In the genomic region with DNA sequence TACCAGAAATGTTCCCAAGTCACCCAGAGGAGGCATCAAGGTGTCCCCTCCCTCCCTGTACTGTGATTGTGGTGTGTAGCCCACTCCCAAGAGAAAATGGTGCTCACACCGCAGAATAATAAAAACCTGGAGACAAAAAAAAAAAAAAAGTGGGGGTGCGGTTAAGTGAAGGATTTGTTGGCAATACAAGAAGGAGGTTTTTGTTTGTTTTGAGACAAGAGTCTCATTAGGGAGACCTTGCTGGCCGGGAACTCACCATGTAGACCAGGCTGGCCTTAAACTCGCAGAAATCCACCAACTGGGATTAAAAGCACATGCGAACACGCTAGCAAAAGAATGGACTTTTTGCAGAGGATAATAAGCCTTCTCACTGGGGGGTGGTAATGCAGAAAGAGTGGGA, we compare ENCODE assay signal across 9 mouse cellular contexts. TPM values are rescaled to one million over a fixed set of nuclear protein-coding genes. Genes with fewer than 3 reads are reported as not detected.
DNase-seq lines count a peak whose midpoint lies in the region; ATAC-seq and TF ChIP-seq lines count a peak whose summit lies in the region.
"Had no signal": no experiment of that assay in that cellular context is flagged by ENCODE, and none has a peak within 500 bp of the region (broad histone marks: within the 10 kb centered on the region; RNA-seq: fewer than 3 reads in every experiment).

Gene B3gnt7 (plus strand): TSS at position 301 of the 400 bp plus-strand sequence.

- no peak for TF ChIP-seq POLR2A in CH12.LX (IDR thresholded peaks at IDR 0.05; ENCODE audit: low read depth, low read length)

- dilution Hi-C loops in CH12.LX (cut with MboI; ENCODE audit: extremely low pct_ligation_motif_present, extremely low pct_unique_long_range_greater_than_20kb, low sequenced_read_pairs), result no loop called here

- H3K79me2 ChIP-seq in CH12.LX (replicated peaks; ENCODE audit: control insufficient read depth, extremely low read depth, insufficient read depth, poor library complexity, severe bottlenecking), result no peaks in the 10 kb centered on the region

- peaks cover 11% of the 10 kb centered on the region; the same call in 1 of the 2 replicates for H3K4me1 ChIP-seq in heart, embryonic 12.5 days (replicated peaks)
- peaks cover 16 to 20% of the 10 kb centered on the region in 2 experiments for H3K4me1 ChIP-seq in CH12.LX (ENCODE audit: control insufficient read depth in 1 of 2, insufficient read depth in 2 of 2)
- H3K4me1 ChIP-seq in forebrain, embryonic 14.5 days (ENCODE audit: control insufficient read depth, insufficient read depth, low read length), result no peaks in the 10 kb centered on the region
- peaks cover 55% of the 10 kb centered on the region for H3K4me1 ChIP-seq in liver, embryonic 13.5 days (replicated peaks)

- peak within 1 kb of the TSS; percentile 55 for H3K9ac ChIP-seq in heart, embryonic 12.5 days
- no peak within 1 kb of the TSS for H3K9ac ChIP-seq in CH12.LX (ENCODE audit: insufficient read depth, low read depth)
- peak within 1 kb of the TSS; percentile 71 for H3K9ac ChIP-seq in forebrain, embryonic 14.5 days (ENCODE audit: low read length)
- H3K9ac ChIP-seq in liver, embryonic 13.5 days, result peak within 1 kb of the TSS; percentile 69

- no peak for DNase-seq in heart, adult 11 months
- no peak for DNase-seq in CH12.LX (ENCODE audit: extremely low read depth)
- no peak for DNase-seq in forebrain, embryonic 14.5 days (ENCODE audit: low spot score)
- no peak for DNase-seq in liver, embryonic 13.5 days
- DNase-seq in ovary, adult 18-20 months (ENCODE audit: low spot score), result no peak
- DNase-seq in B cell, adult 2 months, result no peak
- no peak for DNase-seq in urinary bladder, adult 18-20 months (ENCODE audit: low spot score in 2 of 2)
- DNase-seq: cerebellum, adult 8-10 months had no signal

- H3K9me3 ChIP-seq in heart, embryonic 12.5 days (replicated peaks), result no peaks in the 10 kb centered on the region
- no peaks in the 10 kb centered on the region for H3K9me3 ChIP-seq in CH12.LX (replicated peaks; ENCODE audit: low read length)
- H3K9me3 ChIP-seq in forebrain, embryonic 14.5 days (replicated peaks; ENCODE audit: control insufficient read depth, low read length), result no peaks in the 10 kb centered on the region
- no peaks in the 10 kb centered on the region for H3K9me3 ChIP-seq in liver, embryonic 13.5 days (replicated peaks)

- no peak for ATAC-seq in heart, embryonic 12.5 days (ENCODE audit: insufficient number of reproducible peaks, low FRiP score)
- ATAC-seq in forebrain, embryonic 14.5 days, result no peak
- no peak for ATAC-seq in liver, embryonic 13.5 days (ENCODE audit: low read depth)

- H3K27ac ChIP-seq in heart, embryonic 12.5 days (ENCODE audit: poor library complexity, severe bottlenecking), result no peak within 1 kb of the TSS
- no peak within 1 kb of the TSS for H3K27ac ChIP-seq in CH12.LX (ENCODE audit: insufficient read depth, low read depth)
- no peak within 1 kb of the TSS for H3K27ac ChIP-seq in forebrain, embryonic 14.5 days (ENCODE audit: low read depth, low read length)
- no peak within 1 kb of the TSS for H3K27ac ChIP-seq in liver, embryonic 13.5 days

- no peak for TF ChIP-seq EP300 in CH12.LX (IDR thresholded peaks at IDR 0.05; ENCODE audit: low read length)

- no peak for TF ChIP-seq RAD21 in CH12.LX (IDR thresholded peaks at IDR 0.05; ENCODE audit: low read depth, low read length)

- peak within 1 kb of the TSS; percentile 64 for H3K4me3 ChIP-seq in heart, embryonic 12.5 days
- H3K4me3 ChIP-seq in CH12.LX (replicated peaks in 1 of 3; ENCODE audit: low read depth in 2 of 3, low read length in 2 of 3, poor library complexity in 1 of 3), result peak within 1 kb of the TSS in 1 of 3 experiments; percentile 23
- H3K4me3 ChIP-seq in forebrain, embryonic 14.5 days (ENCODE audit: low read depth, low read length), result peak within 1 kb of the TSS; percentile 57
- H3K4me3 ChIP-seq in liver, embryonic 13.5 days (replicated peaks), result peak within 1 kb of the TSS; percentile 65

- H3K4me2 ChIP-seq in heart, embryonic 12.5 days, result peak within 1 kb of the TSS; percentile 96
- peak within 1 kb of the TSS; percentile 87 for H3K4me2 ChIP-seq in CH12.LX (ENCODE audit: insufficient read depth, low read depth, poor library complexity, severe bottlenecking)
- H3K4me2 ChIP-seq in forebrain, embryonic 14.5 days (ENCODE audit: low read length), result peak within 1 kb of the TSS; percentile 98
- H3K4me2 ChIP-seq in liver, embryonic 13.5 days, result peak within 1 kb of the TSS; percentile 93

- H3K36me3 ChIP-seq in heart, embryonic 12.5 days, result no peaks in the 10 kb centered on the region
- no peaks in the 10 kb centered on the region for H3K36me3 ChIP-seq in CH12.LX (replicated peaks in 1 of 2; ENCODE audit: control insufficient read depth in 1 of 2, insufficient read depth in 1 of 2, low read length in 1 of 2)
- no peaks in the 10 kb centered on the region for H3K36me3 ChIP-seq in forebrain, embryonic 14.5 days (ENCODE audit: control insufficient read depth, insufficient read depth, low read length)
- no peaks in the 10 kb centered on the region for H3K36me3 ChIP-seq in liver, embryonic 13.5 days

- H3K27me3 ChIP-seq in heart, embryonic 12.5 days (replicated peaks), result peaks cover 63% of the 10 kb centered on the region
- H3K27me3 ChIP-seq in CH12.LX (replicated peaks), result no peaks in the 10 kb centered on the region
- peaks cover 26% of the 10 kb centered on the region for H3K27me3 ChIP-seq in forebrain, embryonic 14.5 days (replicated peaks; ENCODE audit: control insufficient read depth, insufficient read depth, low read length)
- peaks cover 32% of the 10 kb centered on the region for H3K27me3 ChIP-seq in liver, embryonic 13.5 days

- no peak for TF ChIP-seq CTCF in CH12.LX (conservative IDR thresholded peaks at IDR 0.05 in 1 of 2, IDR thresholded peaks at IDR 0.05 in 1 of 2; ENCODE audit: low read depth in 2 of 2, low read length in 2 of 2)

- 38% methylated on average over 6 of the region's 6 CpGs for WGBS in heart, embryonic 12.5 days
- WGBS in forebrain, embryonic 14.5 days, result 20% methylated on average over 6 of the region's 6 CpGs
- WGBS in liver, embryonic 13.5 days (ENCODE audit: insufficient replicate concordance), result 51% methylated on average over 6 of the region's 6 CpGs

- in situ Hi-C loops in CH12.LX (cut with MboI; ENCODE audit: low pct_ligation_motif_present, low pct_unique_long_range_greater_than_20kb, low sequenced_read_pairs), result no loop called here

TF ChIP-seq in CH12.LX, 34 proteins besides CTCF, POLR2A, EP300 and RAD21:
- no peak for TF ChIP-seq ETS1 (conservative IDR thresholded peaks at IDR 0.05; ENCODE audit: low read depth, low read length)
- no peak for TF ChIP-seq SMC3 (IDR thresholded peaks at IDR 0.05; ENCODE audit: low read depth, low read length)
- TF ChIP-seq BHLHE40 (IDR thresholded peaks at IDR 0.05; ENCODE audit: low read depth, low read length), result no peak
- no peak for TF ChIP-seq HCFC1 (IDR thresholded peaks at IDR 0.05; ENCODE audit: low read depth, low read length)
- no peak for TF ChIP-seq MAFK (IDR thresholded peaks at IDR 0.05; ENCODE audit: insufficient replicate concordance, low read length)
- no peak for TF ChIP-seq ELF1 (IDR thresholded peaks at IDR 0.05; ENCODE audit: low read depth, low read length)
- no peak for TF ChIP-seq JUND (conservative IDR thresholded peaks at IDR 0.05; ENCODE audit: low read depth, low read length)
- no peak for TF ChIP-seq CHD2 (IDR thresholded peaks at IDR 0.05; ENCODE audit: low read length)
- no peak for TF ChIP-seq ZC3H11A (IDR thresholded peaks at IDR 0.05; ENCODE audit: low read depth, low read length)
- TF ChIP-seq TCF12 (IDR thresholded peaks at IDR 0.05; ENCODE audit: low read depth, low read length), result no peak
- TF ChIP-seq POLR2AphosphoS2 (IDR thresholded peaks at IDR 0.05; ENCODE audit: low read depth, low read length), result no peak
- TF ChIP-seq USF2 (conservative IDR thresholded peaks at IDR 0.05; ENCODE audit: low read depth, low read length), result no peak

RNA-seq across cellular contexts. Expression of gene B3gnt7, which starts in this region (rescaled TPM):
- 6.3 and 7.1 TPM in 2 replicates for polyA plus RNA-seq in heart, embryonic 12.5 days (2016; fragmentation: Nextera tagmentation; extraction: Ambion mirVana)
- 0.08 and 0.17 TPM in 2 replicates for total RNA-seq in CH12.LX (2012; rRNA removed)
- not detected in 2 replicates for total RNA-seq in CH12.LX (2014; rRNA removed)
- polyA plus RNA-seq in CH12.LX (2012; ENCODE audit: insufficient read length, low read depth), result not detected in 2 replicates
- 3.9 and 4.1 TPM in 2 replicates for polyA plus RNA-seq in forebrain, embryonic 14.5 days (2014; fragmentation: Nextera tagmentation; extraction: Ambion mirVana)
- 2.4 and 3.2 TPM in 2 replicates for polyA plus RNA-seq in liver, embryonic 13.5 days (2015; fragmentation: Nextera tagmentation; extraction: Ambion mirVana)
